Mouse (Mus musculus) embryo, embryonic 10.5 days (tissue): ENCODE results near the gene B3gnt3.
"Not testable (repeated sequence)": the region's sequence is repeated elsewhere in the genome, so short reads cannot be mapped to it uniquely, and the experiment has no call there.

ENCODE experiments used
- DNase-seq: peaks from one replicate; pipeline ENCODE4 v3.0.0-alpha.2; 2015; ENCODE audit warnings: low spot score

B3gnt3 gene

GRCm38 (mm10) chr8:71711574-71711973 is 10.0 kb upstream of the B3gnt3 start:
- no peak for DNase-seq

- peak; percentile 91 for DNase-seq
Observed at GRCm38 (mm10) chr8:71709800-71710446, 8.3 kb upstream of the B3gnt3 start.

GRCm38 (mm10) chr8:71709134-71709799 is 7.7 kb upstream of the B3gnt3 start:
- DNase-seq: no peak

- DNase-seq: peak; percentile 76
Observed at GRCm38 (mm10) chr8:71707874-71708273, 6.3 kb upstream of the B3gnt3 start.

GRCm38 (mm10) chr8:71703400-71703799 is 1.8 kb upstream of the B3gnt3 start:
- not testable (repeated sequence) for DNase-seq

GRCm38 (mm10) chr8:71702923-71703322 is 1.3 kb upstream of the B3gnt3 start:
- DNase-seq: no peak

- DNase-seq: no peak
Observed at GRCm38 (mm10) chr8:71702087-71702432, 471 bp upstream of the B3gnt3 start.

- no peak for DNase-seq
Observed at GRCm38 (mm10) chr8:71700493-71701269, 908 bp downstream of the B3gnt3 start.

GRCm38 (mm10) chr8:71695456-71695855 is 6.1 kb downstream of the B3gnt3 start:
- not testable (repeated sequence) for DNase-seq

GRCm38 (mm10) chr8:71693166-71694041 is 8.2 kb downstream of the B3gnt3 start:
- peak; percentile 36 for DNase-seq

GRCm38 (mm10) chr8:71692509-71692908 is 9.1 kb downstream of the B3gnt3 start:
- DNase-seq: no peak

- DNase-seq: no peak
Observed at GRCm38 (mm10) chr8:71689028-71689427, 12.6 kb downstream of the B3gnt3 start, which contains the start of gene Insl3. Gene Insl3, plus strand, starts transcription at chr8:71689214.

GRCm38 (mm10) chr8:71687616-71688015 is 14.0 kb downstream of the B3gnt3 start:
- DNase-seq: no peak

- peak; percentile 65 for DNase-seq
Observed at GRCm38 (mm10) chr8:71686143-71686734, 15.3 kb downstream of the B3gnt3 start.

GRCm38 (mm10) chr8:71685573-71685972 is 16.0 kb downstream of the B3gnt3 start:
- no peak for DNase-seq

- no peak for DNase-seq
Observed at GRCm38 (mm10) chr8:71684701-71685100, 16.9 kb downstream of the B3gnt3 start.

GRCm38 (mm10) chr8:71682832-71683231 is 18.8 kb downstream of the B3gnt3 start:
- no peak for DNase-seq

- no peak for DNase-seq
Observed at GRCm38 (mm10) chr8:71681369-71681915, 20.1 kb downstream of the B3gnt3 start.

- no peak for DNase-seq
Observed at GRCm38 (mm10) chr8:71680471-71680870, 21.1 kb downstream of the B3gnt3 start.

- DNase-seq: peak; percentile 39
Observed at GRCm38 (mm10) chr8:71679550-71680168, 21.9 kb downstream of the B3gnt3 start.

GRCm38 (mm10) chr8:71679116-71679515 is 22.5 kb downstream of the B3gnt3 start:
- no peak for DNase-seq
